Mouse (Mus musculus) macrophage (primary cell): ENCODE measurements around the gene Trim30b. TPM values are rescaled to one million over a fixed set of nuclear protein-coding genes. Genes with fewer than 3 reads are reported as not detected.
A peak's percentile ranks its signal among the peaks of the same experiment; 100 is the strongest.
"Not testable (repeated sequence)": the region's sequence is repeated elsewhere in the genome, so short reads cannot be mapped to it uniquely, and the experiment has no call there.

ENCODE experiments used
- H3K27ac ChIP-seq: fragments of 350-480 bp; formaldehyde crosslinking; 2 replicates; pipeline ENCODE4 v1.9.0; 2021
- H3K36me3 ChIP-seq: fragments of 350-480 bp; formaldehyde crosslinking; 2 replicates; pipeline ENCODE4 v1.9.0; 2021; ENCODE audit errors: inconsistent target
- H3K4me3 ChIP-seq: fragments of 350-480 bp; formaldehyde crosslinking; 2 replicates; pipeline ENCODE4 v1.9.0; 2021; ENCODE audit errors: inconsistent target
- H3K79me2 ChIP-seq: fragments of 350-480 bp; formaldehyde crosslinking; 2 replicates; pipeline ENCODE4 v1.9.0; 2021; ENCODE audit errors: inconsistent target
- WGBS: methylation state at CpG from one replicate; pipeline ENCODE4 v1.1.7; 2026; ENCODE audit warnings: inconsistent platforms; ENCODE audit not compliant: missing documents; 5-methylcytosine and 5-hydroxymethylcytosine counted together
- polyA plus RNA-seq: library from polyadenylated mRNA; stranded (reverse); fragments of 250-400 nt; gene quantifications from 3 replicates; pipeline ENCODE4 v1.2.4, GENCODE M21; 2018; ENCODE audit warnings: inconsistent platforms
- total RNA-seq, 78 experiments: library from RNA; depleted of rRNA; stranded (reverse); fragments of 250-400 nt; gene quantifications; 1 replicate in 9 of 78; 2 replicates in 24 of 78; 3 replicates in 43 of 78; 4 replicates in 2 of 78; pipeline ENCODE4 v1.2.4; 2018; ENCODE audit warnings: inconsistent platforms in 56 of 78

Gene Trim30b
- total RNA-seq (2018; cell fraction: chromatin; rRNA removed): 100 to 1,000 TPM in 10 of 26 experiments, 10 to 100 TPM in 12, 1 to 10 TPM in 4; 6.0 to 179 (median 43.7) TPM
- 10 to 100 TPM in 12 of 26 experiments, 1 to 10 TPM in 14; 1.0 to 26.5 (median 8.8) TPM for total RNA-seq (2018; cell fraction: cytosol; rRNA removed)
- 100 to 1,000 TPM in 4 of 26 experiments, 10 to 100 TPM in 17, 1 to 10 TPM in 5; 7.2 to 137 (median 61.5) TPM for total RNA-seq (2018; cell fraction: nucleus; rRNA removed)
- 1.1 to 4.5 TPM (median 1.8 TPM) in 3 replicates for polyA plus RNA-seq

DNA sequence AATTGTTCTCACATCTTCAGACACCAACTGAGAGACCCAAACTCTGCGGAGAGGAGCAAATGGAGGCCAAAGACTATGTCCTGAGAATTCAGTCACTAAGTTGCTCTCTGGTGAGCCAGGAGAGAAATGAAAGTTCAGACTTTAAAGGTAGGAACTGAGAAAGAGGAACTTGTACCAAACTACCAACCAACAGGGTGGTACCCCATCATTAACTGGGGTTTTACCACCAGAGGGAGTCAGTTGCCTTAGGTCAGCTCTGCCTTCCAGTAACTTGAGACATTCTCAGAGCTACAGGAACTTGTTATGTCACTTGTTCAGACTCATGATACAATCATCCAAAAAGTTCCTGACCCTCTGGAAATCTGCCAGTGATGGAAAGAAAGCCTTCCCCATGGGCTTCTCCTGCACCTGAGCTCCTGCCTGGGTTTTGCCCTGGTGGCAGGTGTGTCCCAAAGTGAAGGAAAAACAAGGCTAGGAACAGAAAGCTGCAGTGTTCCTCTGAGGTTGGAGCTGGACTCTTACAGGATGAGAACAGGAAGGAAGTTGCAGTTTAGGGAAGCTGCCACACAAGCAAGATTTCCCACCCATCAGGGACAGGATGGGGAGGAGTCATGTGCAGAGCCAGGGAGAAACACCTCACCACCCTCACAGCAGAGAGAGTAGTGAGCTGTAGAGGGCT is at the start of gene Trim30b:
Gene Trim30b, minus strand, starts transcription at position 149 of the 679 bp plus-strand sequence.
- 9% methylated on average over 1 of the region's 1 CpGs for WGBS
- H3K79me2 ChIP-seq: no peaks in the 10 kb centered on the region; the same call in 1 of the 2 replicates
- H3K4me3 ChIP-seq: peak within 1 kb of the TSS; percentile 23
- no peaks in the 10 kb centered on the region for H3K36me3 ChIP-seq
- peak within 1 kb of the TSS; percentile 84 for H3K27ac ChIP-seq

- no peaks in the 10 kb centered on the region for H3K36me3 ChIP-seq
- peaks cover 8% of the 10 kb centered on the region for H3K79me2 ChIP-seq
- 86% methylated on average over 3 of the region's 3 CpGs for WGBS
- no peak overlapping the region for H3K27ac ChIP-seq
- no peak overlapping the region for H3K4me3 ChIP-seq
Measured at GRCm38 (mm10) chr7:104404460-104404950, 34.8 kb upstream of the Trim30b start.

DNA sequence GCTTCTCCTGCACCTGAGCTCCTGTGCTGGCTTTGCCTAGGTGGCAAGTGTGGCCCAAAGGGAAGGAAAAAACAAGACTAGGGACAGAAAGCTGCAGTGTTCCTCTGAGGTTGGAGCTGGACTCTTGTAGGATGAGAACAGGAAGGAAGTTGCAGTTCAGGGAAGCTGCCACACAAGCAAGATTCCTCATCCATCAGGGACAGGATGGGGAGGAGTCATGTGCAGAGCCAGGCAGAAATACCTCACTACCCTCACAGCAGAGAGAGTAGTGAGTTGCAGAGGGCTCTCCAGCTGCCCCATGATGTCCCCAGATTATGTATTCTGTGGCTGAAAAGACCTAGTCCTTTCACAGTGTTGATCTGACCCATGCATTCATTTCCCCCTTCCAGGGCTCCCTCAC is 31.5 kb upstream of the Trim30b start:
- Histone ChIP-seq H3K4me3 (no peak overlapping the region; the same call in 1 of the 2 replicates), H3K27ac (peak overlapping the region; percentile 90), H3K79me2 (peaks cover 42% of the 10 kb centered on the region), H3K36me3 (no peaks in the 10 kb centered on the region)

DNA sequence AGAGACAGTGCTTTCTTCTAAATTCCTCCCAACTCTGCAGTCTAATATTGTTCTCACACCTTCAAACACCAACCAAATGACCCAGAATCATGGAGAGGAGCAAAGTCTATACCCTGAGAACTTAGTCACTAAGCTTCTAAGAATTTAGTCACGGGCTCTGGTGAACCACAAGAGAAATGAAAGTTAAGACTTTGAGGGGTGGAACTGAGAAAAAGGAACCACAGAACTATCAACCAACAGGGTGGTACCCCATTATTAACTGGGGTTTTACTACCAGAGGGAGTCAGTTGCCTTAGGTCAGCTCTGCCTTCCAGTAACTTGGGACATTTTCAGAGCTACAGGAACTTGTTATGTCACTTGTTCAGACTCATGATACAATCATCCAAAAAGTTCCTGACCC is 31.0 kb upstream of the Trim30b start, which contains the start of gene Trim30c:
Gene Trim30c, minus strand, starts transcription at position 140 of the 400 bp plus-strand sequence.
- 0% methylated on average over 1 of the region's 1 CpGs for WGBS
- Histone ChIP-seq H3K4me3 (peak within 1 kb of the TSS; percentile 35), H3K36me3 (no peaks in the 10 kb centered on the region), H3K79me2 (peaks cover 46% of the 10 kb centered on the region), H3K27ac (peak within 1 kb of the TSS; percentile 90)

DNA sequence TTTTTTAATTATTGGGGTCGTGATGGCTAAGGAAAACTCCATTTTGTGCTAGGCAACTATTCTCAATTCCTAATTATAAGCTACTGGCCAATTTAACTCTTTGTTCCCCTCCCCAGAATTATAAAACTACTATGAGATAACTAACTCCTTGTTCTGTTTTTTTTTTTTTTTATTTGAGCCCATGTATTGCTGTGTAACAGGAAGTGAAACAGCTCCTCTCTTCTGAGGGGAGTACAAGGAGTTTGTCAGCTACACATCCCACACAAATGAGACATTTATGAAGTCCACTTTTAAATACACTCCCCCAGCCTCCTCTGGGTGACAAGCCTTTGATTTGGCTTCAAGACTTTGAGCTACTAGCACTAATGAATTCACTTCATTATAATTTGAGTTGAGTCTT is 28.8 kb upstream of the Trim30b start:
- Histone ChIP-seq H3K79me2 (peaks cover 68% of the 10 kb centered on the region), H3K36me3 (no peaks in the 10 kb centered on the region; the same call in 1 of the 2 replicates), H3K4me3 (peak overlapping the region; percentile 35; the same call in 1 of the 2 replicates), H3K27ac (no peak overlapping the region)
- 31% methylated on average over 1 of the region's 1 CpGs for WGBS

- no peaks in the 10 kb centered on the region; the same call in 1 of the 2 replicates for H3K79me2 ChIP-seq
- no peak overlapping the region for H3K27ac ChIP-seq
- H3K4me3 ChIP-seq: no peak overlapping the region
- H3K36me3 ChIP-seq: peaks cover 8% of the 10 kb centered on the region; the same call in 1 of the 2 replicates
Measured at GRCm38 (mm10) chr7:104366339-104366738, 3.3 kb downstream of the Trim30b start.

DNA sequence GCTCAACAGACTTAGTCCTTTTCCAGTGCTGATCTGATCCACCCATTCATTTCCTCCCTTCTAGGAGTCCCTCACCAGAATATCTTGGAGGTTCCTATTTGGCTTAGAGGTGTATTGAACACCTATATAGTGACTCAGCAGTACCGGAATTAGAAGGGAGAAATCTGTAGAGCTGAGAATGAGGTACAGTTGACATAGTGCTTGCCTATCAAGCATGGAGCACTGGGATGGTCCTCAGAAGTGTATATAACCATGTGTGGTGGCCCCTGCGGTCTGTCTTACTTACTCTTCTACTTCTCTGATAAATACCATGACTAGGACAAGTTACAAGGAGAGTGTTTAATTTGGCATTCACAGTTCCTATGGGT is 16.1 kb downstream of the Trim30b start:
- no peak overlapping the region; the same call in 1 of the 2 replicates for H3K4me3 ChIP-seq
- WGBS: 64% methylated on average over 2 of the region's 2 CpGs
- H3K27ac ChIP-seq: peak overlapping the region; percentile 86
- H3K36me3 ChIP-seq: no peaks in the 10 kb centered on the region
- peaks cover 23% of the 10 kb centered on the region; the same call in 1 of the 2 replicates for H3K79me2 ChIP-seq

DNA sequence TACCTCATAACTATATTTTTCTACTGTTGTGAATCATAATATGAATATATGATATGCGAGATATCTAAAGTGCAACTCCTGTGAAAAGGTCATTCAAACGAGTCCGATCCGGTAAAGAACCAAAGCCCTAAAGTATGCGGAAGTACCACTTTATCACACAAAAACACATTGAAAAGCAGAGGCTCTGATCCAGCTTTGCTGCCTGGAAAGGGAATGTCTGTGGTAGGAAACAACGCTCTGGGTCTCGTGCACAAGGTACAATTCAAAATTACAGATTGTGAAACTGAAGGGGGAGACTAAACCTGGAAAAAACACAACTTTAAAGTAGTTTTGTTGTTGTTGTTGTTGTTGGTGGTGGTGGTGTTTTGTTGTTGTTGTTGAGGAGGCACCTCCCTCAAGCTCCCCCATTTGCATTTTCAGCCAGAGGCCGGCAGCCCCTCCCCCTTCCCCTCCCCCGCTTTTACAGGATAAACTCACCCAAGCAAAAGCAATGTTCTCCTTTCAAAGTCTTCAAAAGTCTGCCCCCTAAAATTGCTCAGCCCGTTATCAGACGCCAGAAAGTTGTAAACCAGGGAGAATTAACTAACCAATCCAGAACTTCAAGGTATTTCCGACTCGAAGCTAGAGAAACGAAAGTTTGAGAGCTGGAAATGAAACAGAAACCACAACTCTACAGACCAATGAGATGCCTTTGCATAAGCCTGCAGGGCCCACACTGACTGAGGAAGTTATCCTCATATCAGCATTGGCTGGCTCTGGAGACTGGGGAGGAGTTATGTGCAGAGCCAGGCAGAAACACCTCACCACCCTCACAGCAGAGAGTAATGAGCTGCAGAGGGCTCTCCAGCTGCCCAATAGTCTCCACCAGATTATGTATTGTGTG is 16.7 kb downstream of the Trim30b start, which contains the start of gene Trim12c:
Gene Trim12c, minus strand, starts transcription at position 646 of the 883 bp plus-strand sequence.
- H3K36me3 ChIP-seq: peaks cover 5% of the 10 kb centered on the region; the same call in 1 of the 2 replicates
- H3K4me3 ChIP-seq: peak within 1 kb of the TSS; percentile 71
- peak within 1 kb of the TSS; percentile 86 for H3K27ac ChIP-seq
- WGBS: 0% methylated on average over 12 of the region's 14 CpGs
- peaks cover 23% of the 10 kb centered on the region; the same call in 1 of the 2 replicates for H3K79me2 ChIP-seq

DNA sequence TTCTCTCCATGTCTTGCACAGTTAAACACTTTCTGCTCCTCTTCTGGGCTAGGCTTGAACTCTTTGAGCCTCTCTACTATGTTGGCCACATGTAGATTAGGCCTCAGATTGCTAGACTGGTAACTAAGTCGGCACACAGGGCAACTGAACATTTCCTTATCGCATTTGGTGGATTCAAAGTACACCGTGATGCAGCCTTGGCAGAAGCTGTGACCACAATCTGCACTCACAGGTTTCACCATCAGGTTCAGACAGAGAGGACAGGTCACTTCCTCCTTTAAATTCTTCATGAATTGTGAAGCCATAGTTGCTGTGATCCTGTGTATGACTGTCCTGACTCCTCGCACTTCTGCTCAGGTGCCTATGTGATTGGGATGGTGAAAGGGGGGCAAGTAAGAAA is 21.6 kb downstream of the Trim30b start:
- 72% methylated on average over 4 of the region's 4 CpGs for WGBS
- not testable (repeated sequence) for H3K4me3 ChIP-seq, H3K27ac ChIP-seq
- peaks cover 23% of the 10 kb centered on the region; the same call in 1 of the 2 replicates for H3K79me2 ChIP-seq
- H3K36me3 ChIP-seq: peaks cover 31% of the 10 kb centered on the region

DNA sequence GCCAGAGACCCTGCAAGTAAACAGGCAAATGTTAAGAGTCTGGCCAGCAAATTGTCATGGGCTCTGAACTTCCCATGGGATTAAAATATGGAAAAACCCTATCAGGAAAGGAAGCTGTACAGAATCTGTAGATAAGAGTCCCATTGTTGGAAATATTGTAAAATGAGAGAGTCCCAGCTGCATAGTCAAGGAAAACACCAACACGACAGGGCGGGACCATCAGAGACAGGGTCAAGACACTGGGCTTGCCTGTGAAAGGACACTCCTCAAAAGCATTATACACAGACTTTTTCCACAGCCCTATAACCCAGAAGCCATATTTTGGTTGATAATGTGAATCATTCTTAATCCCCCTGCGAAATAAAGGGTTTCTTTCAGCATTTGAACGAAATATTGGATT is 28.9 kb downstream of the Trim30b start:
- not testable (repeated sequence) for H3K27ac ChIP-seq, H3K4me3 ChIP-seq, H3K79me2 ChIP-seq
- H3K36me3 ChIP-seq: peaks cover 23% of the 10 kb centered on the region
- WGBS: 90% methylated on average over 2 of the region's 4 CpGs

- not testable (repeated sequence) for H3K4me3 ChIP-seq, H3K36me3 ChIP-seq, H3K79me2 ChIP-seq, H3K27ac ChIP-seq
- 83% methylated on average over 1 of the region's 3 CpGs for WGBS
Measured at GRCm38 (mm10) chr7:104335547-104335946, 34.1 kb downstream of the Trim30b start.

DNA sequence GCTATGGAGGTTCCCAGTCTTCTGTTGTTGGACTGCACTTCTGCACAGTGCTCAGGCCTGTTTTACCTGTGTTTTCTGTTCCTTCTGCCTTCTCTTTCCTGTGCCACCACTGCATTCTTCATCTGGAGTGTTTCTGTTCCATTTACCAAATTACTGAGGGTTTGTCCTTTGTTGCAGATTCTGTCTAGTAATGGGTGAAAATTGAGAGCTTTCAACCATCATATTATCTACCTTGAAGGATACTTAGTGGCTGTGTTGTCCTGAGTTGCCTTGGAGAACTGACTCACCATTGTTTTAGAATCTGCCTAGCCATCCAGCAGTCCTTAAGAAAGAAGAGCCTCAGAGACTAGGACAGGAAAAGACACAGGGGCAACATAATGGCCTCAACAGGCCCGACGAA is 40.5 kb downstream of the Trim30b start, which contains the start of gene Trim34b:
Gene Trim34b, plus strand, starts transcription at position 301 of the 400 bp plus-strand sequence.
- H3K79me2 ChIP-seq, H3K36me3 ChIP-seq, H3K4me3 ChIP-seq, H3K27ac ChIP-seq: not testable (repeated sequence)
- WGBS: 100% methylated on average over 2 of the region's 2 CpGs

GRCm38 (mm10) chr7:104322028-104322427 is 47.7 kb downstream of the Trim30b start:
- no peak overlapping the region for H3K27ac ChIP-seq
- no peak overlapping the region for H3K4me3 ChIP-seq
- WGBS: 92% methylated on average over 7 of the region's 9 CpGs
- no peaks in the 10 kb centered on the region for H3K36me3 ChIP-seq
- H3K79me2 ChIP-seq: no peaks in the 10 kb centered on the region

DNA sequence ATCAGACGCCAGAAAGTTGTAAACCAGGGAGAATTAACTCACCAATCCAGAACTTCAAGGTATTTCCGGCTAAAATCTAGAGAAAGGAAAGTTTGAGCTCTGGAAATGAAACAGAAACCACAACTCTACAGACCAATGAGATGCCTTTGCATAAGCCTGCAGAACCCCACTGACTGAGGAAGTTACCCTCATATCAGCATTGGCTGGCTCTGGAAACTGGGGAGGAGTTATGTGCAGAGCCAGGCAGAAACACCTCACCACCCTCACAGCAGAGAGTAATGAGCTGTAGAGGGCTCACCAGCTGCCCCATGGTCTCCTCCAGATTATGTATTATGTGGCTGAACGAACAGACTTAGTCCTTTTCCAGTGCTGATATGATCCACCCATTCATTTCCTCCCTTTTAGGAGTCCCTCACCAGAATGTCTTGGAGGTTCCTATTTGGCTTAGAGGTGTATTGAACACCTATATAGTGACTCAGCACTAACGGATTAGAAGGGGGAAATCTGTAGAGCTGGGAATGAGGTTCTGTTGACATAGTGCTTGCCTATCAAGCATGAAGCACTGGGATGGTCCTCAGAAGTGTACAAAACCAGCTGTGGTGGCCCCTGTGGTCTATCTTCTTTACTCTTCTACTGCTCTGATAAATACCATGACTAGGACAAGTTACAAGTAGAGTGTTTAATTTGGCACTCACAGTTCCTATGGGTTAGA is 54.2 kb downstream of the Trim30b start, which contains the start of gene Trim12a:
Gene Trim12a, minus strand, starts transcription at position 98 of the 712 bp plus-strand sequence.
- Histone ChIP-seq H3K79me2 (peaks cover 37% of the 10 kb centered on the region), H3K27ac (peak within 1 kb of the TSS; percentile 92), H3K4me3 (peak within 1 kb of the TSS; percentile 70)
- not testable (repeated sequence) for H3K36me3 ChIP-seq
- WGBS: 14% methylated on average over 3 of the region's 4 CpGs
